Mouse (Mus musculus): ENCODE results near the gene Cfap58.

The Cfap58 gene

DNA sequence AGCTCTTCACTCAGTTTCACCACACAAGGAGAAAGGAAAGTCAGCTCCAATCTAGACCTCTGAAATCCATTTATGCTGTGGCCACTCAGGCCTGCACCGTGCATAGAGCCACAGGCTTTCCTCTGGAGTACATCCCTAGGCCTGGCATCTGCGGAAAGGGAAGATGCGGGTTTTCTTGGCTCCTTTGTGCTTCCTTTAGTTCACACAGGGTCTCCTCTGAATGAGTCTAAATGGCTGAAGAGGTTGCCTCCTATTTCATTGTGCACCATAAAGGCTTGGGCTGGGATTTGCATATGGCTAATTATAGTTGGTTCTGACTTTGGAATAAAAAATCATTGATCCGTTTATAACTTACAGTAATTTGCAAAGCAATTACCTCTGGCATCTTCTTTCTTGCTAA, 144.0 kb downstream of the Cfap58 start:
- no peak for DNase-seq (ENCODE audit: low read depth)
